Mouse (Mus musculus) induced T-regulatory cell, adult 2 months (primary cell): ENCODE measurements around the gene Surf1.
"Not testable (repeated sequence)": the region's sequence is repeated elsewhere in the genome, so short reads cannot be mapped to it uniquely, and the experiment has no call there.

Experiments
- DNase-seq: peaks from one replicate; pipeline ENCODE4 v3.0.0-alpha.2; 2012; ENCODE audit warnings: low read depth

Gene Surf1

DNA sequence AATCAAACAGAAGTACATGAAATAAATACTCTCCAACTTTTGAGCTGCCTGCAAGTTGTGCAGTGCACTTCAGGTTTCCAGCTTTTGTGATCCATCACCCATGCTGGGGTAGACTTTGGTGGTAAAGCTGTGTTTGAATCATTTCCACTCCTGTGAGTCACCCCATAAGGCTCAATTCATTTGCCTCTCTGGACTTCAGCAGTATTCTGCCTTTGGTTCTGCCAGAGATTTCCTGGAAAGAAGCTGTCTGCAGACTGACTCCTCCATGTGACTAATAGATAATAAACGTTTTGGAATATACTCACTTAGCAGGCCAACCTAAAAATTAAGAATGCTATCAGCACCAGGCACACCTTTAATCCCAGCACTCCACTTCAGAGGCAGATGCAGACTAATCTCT is 15.6 kb downstream of the Surf1 start:
- no peak for DNase-seq

DNA sequence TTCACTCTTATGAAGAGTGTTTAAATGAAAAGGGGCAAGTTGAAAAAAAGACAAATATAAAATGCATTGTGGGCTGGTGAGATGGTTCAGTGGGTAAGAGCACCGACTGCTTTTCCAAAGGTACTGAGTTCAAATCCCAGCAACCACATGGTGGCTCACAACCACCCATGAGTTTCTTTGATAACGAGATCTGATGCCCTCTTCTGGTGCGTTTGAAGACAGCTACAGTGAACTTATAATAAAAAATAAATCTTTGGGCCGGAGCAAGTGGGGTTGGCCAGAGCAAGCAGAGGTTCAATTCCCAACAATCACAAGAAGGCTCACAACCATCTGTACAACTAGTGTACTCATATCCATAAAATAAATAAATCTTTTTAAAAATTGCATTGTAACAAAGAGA is 20.4 kb downstream of the Surf1 start:
- DNase-seq: no peak

DNA sequence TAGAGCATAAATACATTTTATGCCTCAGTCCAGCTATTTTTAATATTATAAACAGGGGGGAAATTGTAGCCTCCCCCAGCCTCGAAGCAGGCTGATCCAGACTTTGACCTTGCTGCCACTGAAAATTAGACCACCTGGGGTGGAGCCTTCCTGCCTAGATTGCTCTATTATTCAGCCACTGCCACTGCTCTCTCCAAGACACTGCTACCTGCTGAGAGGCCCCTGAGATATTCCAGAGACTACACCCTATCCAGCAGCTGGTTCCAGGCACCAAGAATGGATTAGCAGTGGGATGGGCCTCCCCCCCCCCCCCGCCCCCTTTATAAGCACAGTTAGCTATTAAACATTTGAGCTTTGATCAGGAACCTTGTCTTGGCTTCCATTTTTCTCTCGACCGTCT is 30.2 kb downstream of the Surf1 start:
- DNase-seq: not testable (repeated sequence)

DNA sequence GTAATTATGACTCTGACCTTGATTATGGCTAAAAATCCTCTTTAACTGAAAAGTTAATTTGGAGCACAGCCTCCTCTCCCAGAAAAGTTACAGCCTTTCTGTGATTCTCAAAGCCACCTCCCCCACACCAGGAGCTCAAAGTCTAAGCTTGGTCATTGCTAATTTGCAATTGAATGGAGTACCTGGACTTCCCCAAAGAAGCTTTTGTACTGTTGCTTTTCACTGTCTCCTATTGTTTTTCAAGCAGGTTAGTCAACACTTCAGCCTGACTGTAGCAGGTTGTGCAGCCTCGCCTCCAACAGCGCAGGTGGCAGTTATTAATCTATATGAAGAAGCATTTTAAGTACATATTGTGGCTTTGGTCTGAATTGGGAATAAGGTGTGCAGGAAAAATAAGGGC is 30.8 kb downstream of the Surf1 start:
- DNase-seq: not testable (repeated sequence)

DNA sequence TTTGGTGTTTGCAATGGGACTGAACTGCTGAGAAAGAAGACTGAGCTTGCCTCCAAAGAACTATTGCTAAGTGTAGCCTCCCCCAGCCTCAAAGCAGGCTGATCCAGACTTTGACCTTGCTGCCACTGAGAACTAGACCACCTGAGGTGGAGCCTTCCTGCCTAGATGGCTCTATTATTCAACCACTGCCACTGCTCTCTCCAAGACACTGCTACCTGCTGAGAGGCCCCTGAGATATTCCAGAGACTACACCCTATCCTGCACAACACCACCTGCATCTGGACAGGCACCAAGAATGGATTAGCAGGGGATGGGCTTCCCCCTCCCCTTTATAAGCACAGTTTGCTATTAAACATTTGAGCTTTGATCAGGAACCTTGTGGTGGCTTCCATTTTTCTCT is 37.8 kb downstream of the Surf1 start:
- DNase-seq: no peak

DNA sequence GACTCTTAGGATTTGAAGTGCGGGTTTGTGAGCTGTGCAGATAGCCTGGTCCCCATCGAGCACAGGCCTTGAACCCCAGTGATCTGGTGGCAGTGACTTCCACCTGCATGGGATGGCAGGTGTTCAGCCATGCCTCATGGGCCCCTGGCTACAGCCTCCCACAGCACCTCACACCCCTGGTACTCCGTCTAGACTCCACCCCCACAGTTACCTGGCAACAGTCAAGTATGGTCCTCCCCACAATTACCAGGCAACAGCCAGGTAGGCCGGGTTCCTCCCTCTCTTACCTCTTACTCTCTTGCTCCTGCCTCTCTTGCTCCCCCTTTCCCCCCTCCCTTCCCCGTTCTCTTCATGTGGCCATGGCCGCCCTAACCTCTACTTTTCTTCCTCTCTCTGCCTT is 45.7 kb downstream of the Surf1 start:
- DNase-seq: no peak

DNA sequence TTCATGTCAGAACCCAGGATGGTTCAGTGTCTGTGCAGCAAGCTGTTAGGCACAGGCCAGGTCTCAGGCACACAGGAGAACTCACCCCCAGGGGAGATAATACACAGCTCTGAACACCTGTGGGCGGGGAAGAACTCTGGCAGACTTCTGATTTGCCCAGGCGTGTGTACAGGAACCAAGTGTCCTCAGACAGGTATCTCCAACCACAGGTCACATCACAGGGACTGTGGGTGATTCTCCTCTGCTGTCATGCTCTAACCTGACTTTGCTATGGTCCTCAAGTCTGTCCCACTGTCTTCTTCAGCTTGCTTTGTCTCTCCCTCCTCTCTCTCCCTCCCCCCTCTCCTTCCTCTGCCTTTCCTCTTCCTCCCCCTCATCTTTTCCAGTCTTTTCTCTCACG is 51.5 kb downstream of the Surf1 start, which contains the start of gene Abo:
Gene Abo, minus strand, starts transcription at position 101 of the 400 bp plus-strand sequence.
- no peak for DNase-seq
